Mouse (Mus musculus): ENCODE data around the gene Tgif2. TPM values are rescaled to one million over a fixed set of nuclear protein-coding genes. Genes with fewer than 3 reads are reported as not detected.

Tgif2 gene
- polyA plus RNA-seq, 2 experiments = 57.2 to 64.9 TPM

- Histone ChIP-seq H3K4me1 (ENCODE audit: control insufficient read depth, insufficient read depth, low read length) (peaks cover 5% of the 10 kb centered on the region), H3K9me3 (ENCODE audit: control insufficient read depth, low read length) (no peaks in the 10 kb centered on the region), H3K27me3 (ENCODE audit: control insufficient read depth, insufficient read depth, low read length) (no peaks in the 10 kb centered on the region), H3K27ac (replicated peaks; ENCODE audit: low read depth, low read length) (peak within 1 kb of the TSS; percentile 73), H3K36me3 (ENCODE audit: control insufficient read depth, insufficient read depth, low read length) (peaks cover 36% of the 10 kb centered on the region), H3K9ac (ENCODE audit: low read depth, low read length, severe bottlenecking) (0 out of 2 replicates have a peak within 1 kb of the TSS, but pooled peaks have one; percentile 21), H3K4me3 (replicated peaks; ENCODE audit: low read length) (no peak within 1 kb of the TSS), H3K4me2 (replicated peaks; ENCODE audit: low read depth, low read length, severe bottlenecking) (no peak within 1 kb of the TSS)
- WGBS = 91% methylated on average over 2 of the region's 2 CpGs
- TF ChIP-seq POLR2A (IDR thresholded peaks at IDR 0.05; ENCODE audit: borderline replicate concordance, extremely low read depth, insufficient read depth, insufficient read length) = no peak
- ATAC-seq (ENCODE audit: low FRiP score, low read depth) = no peak
- DNase-seq (ENCODE audit: low spot score) = no peak
Observed at GRCm38 (mm10) chr2:156857835-156858234, 18.0 kb downstream of the Tgif2 start, which contains the start of gene 4930518I15Rik. Gene 4930518I15Rik, minus strand, starts transcription at chr2:156857946.

- 0 out of 2 replicates have a peak overlapping the region, but pooled peaks have one; percentile 21 for H3K9ac ChIP-seq (ENCODE audit: low read depth, low read length, severe bottlenecking)
- no peak overlapping the region for H3K4me2 ChIP-seq (replicated peaks; ENCODE audit: low read depth, low read length, severe bottlenecking)
- H3K27ac ChIP-seq (replicated peaks; ENCODE audit: low read depth, low read length) = peak overlapping the region; percentile 73
- no peak overlapping the region for H3K4me3 ChIP-seq (replicated peaks; ENCODE audit: low read length)
- DNase-seq (ENCODE audit: low spot score) (peak; percentile 73), ATAC-seq (ENCODE audit: low FRiP score, low read depth) (no peak)
- WGBS = 69% methylated on average over 7 of the region's 7 CpGs
- peaks cover 5% of the 10 kb centered on the region for H3K4me1 ChIP-seq (ENCODE audit: control insufficient read depth, insufficient read depth, low read length)
- H3K36me3 ChIP-seq (ENCODE audit: control insufficient read depth, insufficient read depth, low read length) = peaks cover 36% of the 10 kb centered on the region
- TF ChIP-seq POLR2A (IDR thresholded peaks at IDR 0.05; ENCODE audit: borderline replicate concordance, extremely low read depth, insufficient read depth, insufficient read length) = no peak
- H3K27me3 ChIP-seq (ENCODE audit: control insufficient read depth, insufficient read depth, low read length) = no peaks in the 10 kb centered on the region
- H3K9me3 ChIP-seq (ENCODE audit: control insufficient read depth, low read length) = no peaks in the 10 kb centered on the region
Observed at GRCm38 (mm10) chr2:156858671-156859070, 18.9 kb downstream of the Tgif2 start.

DNA sequence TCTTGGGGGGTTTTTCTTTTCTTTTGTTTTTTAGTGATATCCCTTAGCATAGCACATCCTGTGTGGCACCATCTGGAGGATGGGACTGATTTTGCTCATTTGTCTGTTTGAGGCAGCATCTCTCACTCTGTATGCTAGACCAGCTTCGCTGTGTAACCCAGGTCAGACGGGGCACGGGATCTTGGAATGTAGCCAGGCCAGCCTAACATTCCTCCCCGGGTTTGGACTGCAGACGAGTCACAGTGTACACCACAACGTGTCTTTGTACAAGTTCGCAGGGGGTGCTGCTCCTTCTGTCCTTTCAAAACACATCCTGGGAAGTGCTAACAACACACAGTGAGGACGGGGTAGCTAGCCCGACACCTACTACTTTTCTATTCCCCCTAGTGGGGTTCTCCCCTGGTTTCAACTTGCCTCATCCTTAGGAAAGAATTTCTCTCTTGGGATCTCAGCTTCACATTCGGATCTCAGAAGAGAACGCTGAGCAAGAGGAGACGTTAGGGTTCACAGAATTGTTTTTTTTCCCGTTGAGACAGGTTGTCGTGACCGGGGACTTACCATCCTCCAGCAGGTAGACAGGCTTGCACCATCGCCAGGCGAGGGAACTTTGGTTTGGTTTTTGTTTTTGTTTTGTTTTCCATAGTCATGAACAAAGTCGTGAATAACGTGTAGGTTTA is 22.4 kb downstream of the Tgif2 start:
- Histone ChIP-seq H3K27me3 (ENCODE audit: control insufficient read depth, insufficient read depth, low read length) (no peaks in the 10 kb centered on the region), H3K9ac (ENCODE audit: low read depth, low read length, severe bottlenecking) (peak overlapping the region; percentile 90), H3K36me3 (ENCODE audit: control insufficient read depth, insufficient read depth, low read length) (peaks cover 31% of the 10 kb centered on the region), H3K9me3 (ENCODE audit: control insufficient read depth, low read length) (no peaks in the 10 kb centered on the region), H3K27ac (replicated peaks; ENCODE audit: low read depth, low read length) (peak overlapping the region; percentile 91), H3K4me2 (replicated peaks; ENCODE audit: low read depth, low read length, severe bottlenecking) (peak overlapping the region; percentile 83), H3K4me1 (ENCODE audit: control insufficient read depth, insufficient read depth, low read length) (peaks cover 13% of the 10 kb centered on the region), H3K4me3 (replicated peaks; ENCODE audit: low read length) (peak overlapping the region; percentile 99)
- no peak for TF ChIP-seq POLR2A (IDR thresholded peaks at IDR 0.05; ENCODE audit: borderline replicate concordance, extremely low read depth, insufficient read depth, insufficient read length)
- WGBS = under 1% methylated on average over 19 of the region's 19 CpGs
- peak; percentile 42 for DNase-seq (ENCODE audit: low spot score)
- peak; percentile 4; the same call in 1 of the 2 replicates for ATAC-seq (ENCODE audit: low FRiP score, low read depth)

DNA sequence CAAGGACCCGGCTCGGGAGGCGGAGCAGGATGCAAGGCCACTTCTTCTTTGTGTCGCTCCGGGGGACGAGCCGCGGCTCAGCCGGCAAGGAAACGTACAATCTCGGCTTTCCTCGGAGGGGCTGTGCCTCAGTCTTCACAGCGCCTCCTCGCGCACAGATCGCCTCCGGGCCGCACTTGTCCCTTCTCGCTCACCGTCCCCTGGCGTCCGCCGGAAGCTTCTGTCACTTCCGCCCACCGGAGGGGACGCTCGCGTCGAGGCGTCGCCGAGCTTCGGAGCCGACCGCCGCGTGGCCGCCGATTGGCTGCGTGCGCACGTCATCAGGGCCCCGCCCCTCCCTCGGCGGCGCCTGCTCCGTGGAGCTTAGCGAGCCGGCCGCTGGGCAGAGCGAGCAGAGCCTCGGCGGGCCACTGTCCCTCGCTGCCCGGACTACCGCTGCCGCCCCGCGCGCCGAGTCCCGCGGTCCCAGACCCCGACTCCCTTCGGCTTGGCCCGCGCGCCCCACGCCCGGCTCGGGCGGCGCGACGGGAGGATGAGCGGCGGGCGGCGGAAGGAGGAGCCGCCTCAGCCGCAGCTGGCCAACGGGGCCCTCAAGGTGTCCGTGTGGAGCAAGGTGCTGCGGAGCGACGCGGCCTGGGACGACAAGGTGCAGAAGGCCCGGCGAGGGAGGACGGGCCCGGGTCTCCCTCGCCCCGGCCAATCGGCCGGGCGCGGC is 23.1 kb downstream of the Tgif2 start, which contains the start of gene Rab5if:
Gene Rab5if (plus strand): TSS at position 357 of the 715 bp plus-strand sequence.
- Histone ChIP-seq H3K9ac (ENCODE audit: low read depth, low read length, severe bottlenecking) (peak within 1 kb of the TSS; percentile 90), H3K4me3 (replicated peaks; ENCODE audit: low read length) (peak within 1 kb of the TSS; percentile 99), H3K4me2 (replicated peaks; ENCODE audit: low read depth, low read length, severe bottlenecking) (peak within 1 kb of the TSS; percentile 83), H3K9me3 (ENCODE audit: control insufficient read depth, low read length) (no peaks in the 10 kb centered on the region), H3K27me3 (ENCODE audit: control insufficient read depth, insufficient read depth, low read length) (no peaks in the 10 kb centered on the region), H3K27ac (replicated peaks; ENCODE audit: low read depth, low read length) (peak within 1 kb of the TSS; percentile 91), H3K4me1 (ENCODE audit: control insufficient read depth, insufficient read depth, low read length) (peaks cover 13% of the 10 kb centered on the region), H3K36me3 (ENCODE audit: control insufficient read depth, insufficient read depth, low read length) (peaks cover 33% of the 10 kb centered on the region)
- ATAC-seq (ENCODE audit: low FRiP score, low read depth) (peak; percentile 98), DNase-seq (ENCODE audit: low spot score) (peak; percentile 95)
- WGBS = under 1% methylated on average over 71 of the region's 98 CpGs
- TF ChIP-seq POLR2A (IDR thresholded peaks at IDR 0.05; ENCODE audit: borderline replicate concordance, extremely low read depth, insufficient read depth, insufficient read length) = peak; percentile 80; the same call in 1 of the 2 replicates

- ATAC-seq (ENCODE audit: low FRiP score, low read depth) (peak; percentile 23), DNase-seq (ENCODE audit: low spot score) (no peak)
- Histone ChIP-seq H3K4me3 (replicated peaks; ENCODE audit: low read length) (peak overlapping the region; percentile 99), H3K27me3 (ENCODE audit: control insufficient read depth, insufficient read depth, low read length) (no peaks in the 10 kb centered on the region), H3K27ac (replicated peaks; ENCODE audit: low read depth, low read length) (peak overlapping the region; percentile 80), H3K4me2 (replicated peaks; ENCODE audit: low read depth, low read length, severe bottlenecking) (peak overlapping the region; percentile 81), H3K9me3 (ENCODE audit: control insufficient read depth, low read length) (no peaks in the 10 kb centered on the region), H3K4me1 (ENCODE audit: control insufficient read depth, insufficient read depth, low read length) (peaks cover 13% of the 10 kb centered on the region), H3K36me3 (ENCODE audit: control insufficient read depth, insufficient read depth, low read length) (peaks cover 35% of the 10 kb centered on the region), H3K9ac (ENCODE audit: low read depth, low read length, severe bottlenecking) (peak overlapping the region; percentile 90)
- 2% methylated on average over 28 of the region's 28 CpGs for WGBS
- no peak for TF ChIP-seq POLR2A (IDR thresholded peaks at IDR 0.05; ENCODE audit: borderline replicate concordance, extremely low read depth, insufficient read depth, insufficient read length)
Observed at GRCm38 (mm10) chr2:156863487-156864160, 23.8 kb downstream of the Tgif2 start.
